11 mouse cellular contexts compared by ENCODE assay signal in the genomic region with DNA sequence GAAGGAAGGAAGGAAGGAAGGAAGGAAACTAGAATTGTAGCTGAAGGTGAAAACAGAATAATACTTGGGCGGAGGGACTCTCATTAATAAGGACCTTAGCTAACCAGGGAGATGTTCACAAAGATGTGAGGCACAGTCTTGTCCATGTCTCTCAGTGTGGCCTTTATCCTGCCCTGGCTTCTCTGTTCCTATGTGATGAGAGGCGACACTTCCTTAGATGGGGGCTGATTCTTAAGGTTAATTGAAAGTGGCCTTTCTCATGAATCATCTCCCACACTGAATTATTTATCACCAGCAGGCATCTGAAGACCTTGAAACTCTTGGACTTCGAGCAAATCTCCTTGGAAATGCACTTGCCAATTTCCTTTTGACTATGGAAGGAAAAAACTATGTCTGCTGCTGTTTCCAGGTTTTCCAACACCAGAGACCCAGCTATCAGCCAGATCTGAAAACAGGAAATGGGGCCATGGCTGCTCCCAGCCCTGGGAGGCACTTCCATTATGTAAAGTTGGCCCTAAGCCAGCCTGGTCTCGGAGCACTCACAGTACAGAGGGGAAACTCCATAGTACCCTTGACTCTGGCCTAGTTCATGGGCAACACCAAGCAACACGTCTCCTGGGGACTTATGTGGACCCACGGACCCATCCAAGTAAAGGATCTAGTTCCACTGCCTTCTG. TPM values are rescaled to one million over a fixed set of nuclear protein-coding genes. Genes with fewer than 3 reads are reported as not detected.
DNase-seq lines count a peak whose midpoint lies in the region; ATAC-seq lines count a peak whose summit lies in the region.
"Had no signal": no experiment of that assay in that cellular context is flagged by ENCODE, and none has a peak within 500 bp of the region (broad histone marks: within the 10 kb centered on the region; RNA-seq: fewer than 3 reads in every experiment).

No protein-coding gene starts in this region.

- H3K27ac ChIP-seq in embryonic facial prominence, embryonic 11.5 days (replicated peaks; ENCODE audit: low read depth, low read length), result no peak overlapping the region
- H3K27ac ChIP-seq in embryonic facial prominence, embryonic 10.5 days (replicated peaks), result no peak overlapping the region
- H3K27ac ChIP-seq in liver, embryonic 16.5 days (ENCODE audit: low read length), result no peak overlapping the region
- no peak overlapping the region for H3K27ac ChIP-seq in liver, embryonic 12.5 days
- H3K27ac ChIP-seq in kidney, embryonic 14.5 days (ENCODE audit: low read depth, low read length), result no peak overlapping the region
- H3K27ac ChIP-seq: liver, embryonic 14.5 days; neural tube, embryonic 12.5 days had no signal

- peaks cover 9% of the 10 kb centered on the region for H3K27me3 ChIP-seq in embryonic facial prominence, embryonic 11.5 days (ENCODE audit: control insufficient read depth, insufficient read depth, low read length)
- H3K27me3 ChIP-seq in embryonic facial prominence, embryonic 10.5 days (replicated peaks; ENCODE audit: low read depth, poor library complexity, severe bottlenecking), result peaks cover 36% of the 10 kb centered on the region
- peaks cover 9% of the 10 kb centered on the region for H3K27me3 ChIP-seq in liver, embryonic 16.5 days (ENCODE audit: control insufficient read depth, insufficient read depth, low read depth, low read length)
- peaks cover 27% of the 10 kb centered on the region for H3K27me3 ChIP-seq in liver, embryonic 12.5 days (replicated peaks)
- peaks cover 23% of the 10 kb centered on the region; the same call in 1 of the 2 replicates for H3K27me3 ChIP-seq in kidney, embryonic 14.5 days (ENCODE audit: control insufficient read depth, insufficient read depth, low read length)

- no peak for ATAC-seq in embryonic facial prominence, embryonic 11.5 days (replicated peaks; ENCODE audit: insufficient number of reproducible peaks, low FRiP score, low TSS enrichment, low read depth)
- peak; percentile 58; the same call in 1 of the 2 replicates for ATAC-seq in liver, embryonic 16.5 days (ENCODE audit: low read depth)
- no peak for ATAC-seq in liver, embryonic 12.5 days
- ATAC-seq in kidney, embryonic 14.5 days (ENCODE audit: low FRiP score, low TSS enrichment), result peak; percentile 77; the same call in 1 of the 2 replicates
- ATAC-seq in inflammation-experienced regulatory T-cells, adult 6 months, result no peak

- WGBS in embryonic facial prominence, embryonic 11.5 days, result 66% methylated on average over 6 of the region's 6 CpGs
- 77% methylated on average over 6 of the region's 6 CpGs for WGBS in embryonic facial prominence, embryonic 10.5 days
- WGBS in liver, embryonic 16.5 days (ENCODE audit: insufficient replicate concordance), result 42% methylated on average over 6 of the region's 6 CpGs
- WGBS in liver, embryonic 12.5 days (ENCODE audit: insufficient replicate concordance), result 45% methylated on average over 6 of the region's 6 CpGs
- WGBS in kidney, embryonic 14.5 days, result 46% methylated on average over 6 of the region's 6 CpGs

- no peak overlapping the region for H3K4me2 ChIP-seq in embryonic facial prominence, embryonic 11.5 days (ENCODE audit: low read depth, low read length)
- no peak overlapping the region for H3K4me2 ChIP-seq in liver, embryonic 16.5 days (ENCODE audit: low read depth, low read length)
- H3K4me2 ChIP-seq in liver, embryonic 12.5 days, result no peak overlapping the region
- H3K4me2 ChIP-seq in kidney, embryonic 14.5 days (replicated peaks; ENCODE audit: low read depth, low read length), result no peak overlapping the region
- H3K4me2 ChIP-seq: neural tube, embryonic 12.5 days had no signal

- H3K9me3 ChIP-seq in embryonic facial prominence, embryonic 11.5 days (replicated peaks; ENCODE audit: control insufficient read depth, low read length), result no peaks in the 10 kb centered on the region
- H3K9me3 ChIP-seq in embryonic facial prominence, embryonic 10.5 days, result no peaks in the 10 kb centered on the region
- no peaks in the 10 kb centered on the region for H3K9me3 ChIP-seq in liver, embryonic 16.5 days (replicated peaks; ENCODE audit: control insufficient read depth, low read length)
- H3K9me3 ChIP-seq in liver, embryonic 12.5 days (replicated peaks), result no peaks in the 10 kb centered on the region
- H3K9me3 ChIP-seq in kidney, embryonic 14.5 days (ENCODE audit: control insufficient read depth, low read length), result no peaks in the 10 kb centered on the region
- H3K9me3 ChIP-seq: neural tube, embryonic 12.5 days had no signal

- no peak overlapping the region for H3K4me3 ChIP-seq in embryonic facial prominence, embryonic 11.5 days (ENCODE audit: low read depth, low read length)
- no peak overlapping the region for H3K4me3 ChIP-seq in embryonic facial prominence, embryonic 10.5 days
- no peak overlapping the region for H3K4me3 ChIP-seq in liver, embryonic 16.5 days (ENCODE audit: low read depth, low read length)
- no peak overlapping the region for H3K4me3 ChIP-seq in liver, embryonic 12.5 days
- no peak overlapping the region for H3K4me3 ChIP-seq in kidney, embryonic 14.5 days (ENCODE audit: low read length)
- H3K4me3 ChIP-seq: neural tube, embryonic 12.5 days had no signal

- no peaks in the 10 kb centered on the region for H3K36me3 ChIP-seq in embryonic facial prominence, embryonic 11.5 days (replicated peaks; ENCODE audit: control insufficient read depth, insufficient read depth, low read depth, low read length)
- H3K36me3 ChIP-seq in embryonic facial prominence, embryonic 10.5 days (replicated peaks), result no peaks in the 10 kb centered on the region
- H3K36me3 ChIP-seq in liver, embryonic 16.5 days (ENCODE audit: control insufficient read depth, insufficient read depth), result no peaks in the 10 kb centered on the region
- H3K36me3 ChIP-seq in liver, embryonic 12.5 days, result no peaks in the 10 kb centered on the region
- no peaks in the 10 kb centered on the region for H3K36me3 ChIP-seq in kidney, embryonic 14.5 days (ENCODE audit: control insufficient read depth, insufficient read depth, low read length)
- H3K36me3 ChIP-seq: neural tube, embryonic 12.5 days had no signal

- peak; percentile 36 for DNase-seq in embryonic facial prominence, embryonic 11.5 days (ENCODE audit: low spot score)
- DNase-seq in embryonic facial prominence, embryonic 10.5 days (ENCODE audit: low spot score), result no peak
- DNase-seq in lung, postnatal 4 days, result peak; percentile 65 to 71
- no peak for DNase-seq in cerebellum, postnatal 25 days
- DNase-seq: cerebellum, postnatal 14 days had no signal

- H3K4me1 ChIP-seq in embryonic facial prominence, embryonic 11.5 days (ENCODE audit: control insufficient read depth, insufficient read depth, low read length), result no peaks in the 10 kb centered on the region
- H3K4me1 ChIP-seq in embryonic facial prominence, embryonic 10.5 days, result peaks cover 8% of the 10 kb centered on the region
- no peaks in the 10 kb centered on the region for H3K4me1 ChIP-seq in liver, embryonic 16.5 days (ENCODE audit: control insufficient read depth, low read depth, low read length)
- H3K4me1 ChIP-seq in liver, embryonic 12.5 days, result peaks cover 5% of the 10 kb centered on the region
- 0 out of 2 replicates have a peak, but pooled peaks cover 5% of the 10 kb centered on the region for H3K4me1 ChIP-seq in kidney, embryonic 14.5 days (ENCODE audit: control insufficient read depth, insufficient read depth, low read length)

- no peak overlapping the region for H3K9ac ChIP-seq in embryonic facial prominence, embryonic 11.5 days (replicated peaks; ENCODE audit: low read length)
- no peak overlapping the region for H3K9ac ChIP-seq in liver, embryonic 16.5 days (ENCODE audit: low read depth, low read length)
- H3K9ac ChIP-seq in liver, embryonic 12.5 days, result no peak overlapping the region
- no peak overlapping the region for H3K9ac ChIP-seq in kidney, embryonic 14.5 days (ENCODE audit: low read depth, low read length)
- H3K9ac ChIP-seq: liver, embryonic 14.5 days; neural tube, embryonic 12.5 days had no signal

RNA-seq across cellular contexts. Expression of gene Syt15, which starts 3.8 kb away (rescaled TPM):
- polyA plus RNA-seq in embryonic facial prominence, embryonic 11.5 days (2014; fragmentation: Nextera tagmentation; extraction: Ambion mirVana), result 0.06 TPM in 1 of 2 replicates, not detected in the other
- polyA plus RNA-seq in embryonic facial prominence, embryonic 10.5 days (2016; fragmentation: Nextera tagmentation; extraction: Ambion mirVana), result 0.04 and 0.08 TPM in 2 replicates
- 0.57 and 0.63 TPM in 2 replicates for polyA plus RNA-seq in liver, embryonic 16.5 days (2015; fragmentation: Nextera tagmentation; extraction: Ambion mirVana)
- 0.44 TPM in 2 replicates for polyA plus RNA-seq in liver, embryonic 12.5 days (2016; fragmentation: Nextera tagmentation; extraction: Ambion mirVana)
- polyA plus RNA-seq in kidney, embryonic 14.5 days (2014; fragmentation: Nextera tagmentation; extraction: Ambion mirVana), result 0.46 and 0.49 TPM in 2 replicates
- under 1 TPM in 1 of 3 experiments, not detected in 2; 0.31 TPM for polyA plus RNA-seq in inflammation-experienced regulatory T-cells, adult 6 months (2017; shearing (Covaris generic))

RNA-seq across cellular contexts. Expression of gene Gprin2, which starts 14.1 kb away (rescaled TPM):
- 0.32 and 0.36 TPM in 2 replicates for polyA plus RNA-seq in embryonic facial prominence, embryonic 11.5 days (2014; fragmentation: Nextera tagmentation; extraction: Ambion mirVana)
- 0.18 and 1.0 TPM in 2 replicates for polyA plus RNA-seq in embryonic facial prominence, embryonic 10.5 days (2016; fragmentation: Nextera tagmentation; extraction: Ambion mirVana)
- 0.02 and 0.09 TPM in 2 replicates for polyA plus RNA-seq in liver, embryonic 16.5 days (2015; fragmentation: Nextera tagmentation; extraction: Ambion mirVana)
- 0.13 TPM in 2 replicates for polyA plus RNA-seq in liver, embryonic 12.5 days (2016; fragmentation: Nextera tagmentation; extraction: Ambion mirVana)
- 0.24 and 0.42 TPM in 2 replicates for polyA plus RNA-seq in kidney, embryonic 14.5 days (2014; fragmentation: Nextera tagmentation; extraction: Ambion mirVana)
- polyA plus RNA-seq in inflammation-experienced regulatory T-cells, adult 6 months (2017; shearing (Covaris generic)), result under 1 TPM in 1 of 3 experiments, not detected in 2; 0.12 TPM

Comparison
In these comparisons a context has a peak if more than half of its experiments do, and no peak if none do; other contexts are left out.
1. ATAC-seq: peak in liver, embryonic 16.5 days (single experiment) and kidney, embryonic 14.5 days (single experiment); none in embryonic facial prominence, embryonic 11.5 days (single experiment), liver, embryonic 12.5 days (single experiment) and inflammation-experienced regulatory T-cells, adult 6 months (single experiment).
2. DNase-seq: peak in embryonic facial prominence, embryonic 11.5 days (single experiment) and lung, postnatal 4 days (2 of 2); none in embryonic facial prominence, embryonic 10.5 days (single experiment) and cerebellum, postnatal 25 days (0 of 2).